Mouse (Mus musculus): ENCODE results near the gene Tmem164. TPM values are rescaled to one million over a fixed set of nuclear protein-coding genes. Genes with fewer than 3 reads are reported as not detected.

Gene Tmem164
- polyA plus RNA-seq, 1 experiment from 2014 or later, result 11.0 TPM

DNA sequence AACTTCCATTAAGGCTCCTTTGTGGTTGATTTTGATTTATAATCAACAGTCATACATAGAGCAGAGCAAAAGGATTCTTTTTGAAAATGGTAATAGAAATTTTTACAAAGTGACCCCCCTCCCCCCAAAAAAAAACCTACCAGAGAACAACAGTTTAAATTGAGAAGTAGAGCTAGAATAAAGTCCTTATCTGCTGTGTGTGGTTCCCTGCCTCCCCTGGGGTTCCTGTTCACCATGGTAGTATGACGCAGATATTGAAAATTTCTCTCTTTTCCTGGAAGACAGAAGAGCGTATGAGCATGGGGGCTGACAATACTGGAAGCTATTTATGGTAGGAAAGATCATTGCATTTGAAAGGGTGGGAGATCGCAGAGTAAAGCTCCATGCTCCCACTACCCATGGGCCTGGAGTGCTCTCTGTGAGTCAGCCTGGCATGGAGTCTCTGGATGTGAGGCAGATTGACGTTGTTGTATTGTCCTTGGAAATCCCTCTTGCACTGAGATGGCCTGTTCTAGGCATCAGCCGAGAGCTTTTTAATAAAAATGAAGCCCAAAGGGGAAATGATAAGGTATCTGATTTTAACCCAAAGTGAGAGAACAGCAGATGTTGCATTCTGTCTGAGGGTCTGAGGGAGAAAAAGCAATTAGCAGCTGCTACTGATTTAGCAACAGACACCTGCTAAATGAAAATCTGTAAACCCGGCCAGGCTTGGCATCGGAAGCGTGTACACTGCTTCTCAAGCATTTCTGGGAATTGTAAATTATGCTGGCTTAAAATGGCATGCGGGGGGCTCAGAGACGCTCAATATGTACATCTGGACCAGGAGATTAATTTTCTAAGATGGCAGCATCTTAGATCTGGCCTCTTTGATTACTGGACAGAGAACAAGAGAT, 105.2 kb downstream of the Tmem164 start:
- no peaks in the 10 kb centered on the region for H3K4me1 ChIP-seq (ENCODE audit: control insufficient read depth, insufficient read depth, low read length)
- no peaks in the 10 kb centered on the region for H3K9me3 ChIP-seq (replicated peaks; ENCODE audit: control insufficient read depth, low read length)
- DNase-seq (ENCODE audit: low spot score) (peak; percentile 70), ATAC-seq (peak; percentile 44; the same call in 1 of the 2 replicates)
- peak overlapping the region; percentile 23 for H3K27ac ChIP-seq (ENCODE audit: low read depth, low read length)
- 71% methylated on average over 10 of the region's 10 CpGs for WGBS
- no peak overlapping the region for H3K9ac ChIP-seq (ENCODE audit: low read length)
- no peaks in the 10 kb centered on the region for H3K36me3 ChIP-seq (ENCODE audit: control insufficient read depth, insufficient read depth, low read length)
- no peaks in the 10 kb centered on the region for H3K27me3 ChIP-seq (replicated peaks; ENCODE audit: control insufficient read depth, insufficient read depth, low read length)
- H3K4me2 ChIP-seq (ENCODE audit: low read length), result no peak overlapping the region
- H3K4me3 ChIP-seq (ENCODE audit: low read depth, low read length), result no peak overlapping the region

DNA sequence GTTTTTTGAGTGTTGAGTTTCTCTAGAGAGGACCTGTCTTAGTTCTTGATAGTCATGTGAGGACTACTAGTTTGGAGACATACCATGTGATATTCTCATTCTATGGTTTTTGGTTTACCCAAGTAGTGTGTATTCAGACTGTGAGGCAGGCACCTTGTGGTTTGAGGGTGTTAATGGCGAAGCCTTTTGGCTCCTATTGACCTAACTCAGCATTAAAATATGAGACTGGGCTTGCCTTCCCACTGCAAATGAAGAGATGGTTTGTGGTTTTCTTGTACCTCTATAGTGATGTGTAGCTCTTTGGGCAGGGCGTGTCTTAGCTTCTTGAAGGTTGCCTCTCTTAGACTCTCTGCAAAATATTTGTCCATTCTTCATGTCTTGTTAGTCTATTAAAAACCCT, 111.0 kb downstream of the Tmem164 start:
- no peak overlapping the region for H3K4me2 ChIP-seq (ENCODE audit: low read length)
- no peak for ATAC-seq
- no peaks in the 10 kb centered on the region for H3K36me3 ChIP-seq (ENCODE audit: control insufficient read depth, insufficient read depth, low read length)

GRCm38 (mm10) chrX:142794069-142794610, 112.9 kb downstream of the Tmem164 start:
- 72% methylated on average over 4 of the region's 4 CpGs for WGBS
- Histone ChIP-seq H3K27me3 (replicated peaks; ENCODE audit: control insufficient read depth, insufficient read depth, low read length) (no peaks in the 10 kb centered on the region), H3K4me2 (ENCODE audit: low read length) (no peak overlapping the region), H3K9me3 (replicated peaks; ENCODE audit: control insufficient read depth, low read length) (no peaks in the 10 kb centered on the region), H3K4me1 (ENCODE audit: control insufficient read depth, insufficient read depth, low read length) (no peaks in the 10 kb centered on the region), H3K27ac (ENCODE audit: low read depth, low read length) (no peak overlapping the region), H3K36me3 (ENCODE audit: control insufficient read depth, insufficient read depth, low read length) (no peaks in the 10 kb centered on the region), H3K9ac (ENCODE audit: low read length) (no peak overlapping the region), H3K4me3 (ENCODE audit: low read depth, low read length) (no peak overlapping the region)
- ATAC-seq, result no peak
- DNase-seq (ENCODE audit: low spot score), result no peak

More for the DNA sequence above, 111.0 kb downstream of the Tmem164 start:
- H3K9me3 ChIP-seq (replicated peaks; ENCODE audit: control insufficient read depth, low read length), result no peaks in the 10 kb centered on the region
- no peak overlapping the region for H3K4me3 ChIP-seq (ENCODE audit: low read depth, low read length)
- no peaks in the 10 kb centered on the region for H3K4me1 ChIP-seq (ENCODE audit: control insufficient read depth, insufficient read depth, low read length)
- H3K9ac ChIP-seq (ENCODE audit: low read length), result no peak overlapping the region
- H3K27ac ChIP-seq (ENCODE audit: low read depth, low read length), result no peak overlapping the region
- WGBS, result 87% methylated on average over 2 of the region's 2 CpGs
- DNase-seq (ENCODE audit: low spot score), result no peak
- no peaks in the 10 kb centered on the region for H3K27me3 ChIP-seq (replicated peaks; ENCODE audit: control insufficient read depth, insufficient read depth, low read length)

GRCm38 (mm10) chrX:142804596-142804995, 123.4 kb downstream of the Tmem164 start:
- no peaks in the 10 kb centered on the region for H3K9me3 ChIP-seq (replicated peaks; ENCODE audit: control insufficient read depth, low read length)
- H3K27ac ChIP-seq (ENCODE audit: low read depth, low read length), result no peak overlapping the region
- ATAC-seq, result peak; percentile 35
- WGBS, result 70% methylated on average over 3 of the region's 3 CpGs
- no peak overlapping the region for H3K9ac ChIP-seq (ENCODE audit: low read length)
- no peak overlapping the region for H3K4me3 ChIP-seq (ENCODE audit: low read depth, low read length)
- H3K4me2 ChIP-seq (ENCODE audit: low read length), result no peak overlapping the region
- DNase-seq (ENCODE audit: low spot score), result peak; percentile 67
- H3K36me3 ChIP-seq (ENCODE audit: control insufficient read depth, insufficient read depth, low read length), result no peaks in the 10 kb centered on the region
- H3K27me3 ChIP-seq (replicated peaks; ENCODE audit: control insufficient read depth, insufficient read depth, low read length), result no peaks in the 10 kb centered on the region
- no peaks in the 10 kb centered on the region for H3K4me1 ChIP-seq (ENCODE audit: control insufficient read depth, insufficient read depth, low read length)

DNA sequence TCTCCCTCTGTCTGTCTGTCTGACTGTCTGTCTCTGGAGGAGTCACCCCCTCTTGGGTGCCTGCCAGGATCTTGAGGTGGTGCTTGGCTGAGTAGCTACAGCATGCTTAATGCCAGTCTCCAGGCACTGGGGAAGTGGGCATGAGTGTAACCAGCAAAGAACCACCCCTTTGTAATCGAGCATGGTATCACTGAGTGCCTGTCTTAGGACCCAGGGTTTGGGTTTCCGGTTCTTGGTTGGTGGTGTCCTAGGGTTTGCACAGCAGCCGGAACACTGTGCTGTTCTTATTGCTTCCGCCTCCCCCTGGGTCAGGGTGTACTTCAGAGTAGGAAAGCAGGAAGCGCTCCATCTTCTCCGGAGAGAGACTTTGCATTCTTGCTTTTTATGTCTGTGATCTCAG, 124.9 kb downstream of the Tmem164 start:
- WGBS, result 88% methylated on average over 6 of the region's 6 CpGs
- H3K27ac ChIP-seq (ENCODE audit: low read depth, low read length), result no peak overlapping the region
- H3K4me1 ChIP-seq (ENCODE audit: control insufficient read depth, insufficient read depth, low read length), result no peaks in the 10 kb centered on the region
- H3K4me3 ChIP-seq (ENCODE audit: low read depth, low read length), result no peak overlapping the region
- DNase-seq (ENCODE audit: low spot score) (no peak), ATAC-seq (no peak)
- no peaks in the 10 kb centered on the region for H3K27me3 ChIP-seq (replicated peaks; ENCODE audit: control insufficient read depth, insufficient read depth, low read length)
- no peak overlapping the region for H3K9ac ChIP-seq (ENCODE audit: low read length)
- no peaks in the 10 kb centered on the region for H3K9me3 ChIP-seq (replicated peaks; ENCODE audit: control insufficient read depth, low read length)
- no peaks in the 10 kb centered on the region for H3K36me3 ChIP-seq (ENCODE audit: control insufficient read depth, insufficient read depth, low read length)
- H3K4me2 ChIP-seq (ENCODE audit: low read length), result no peak overlapping the region

- Histone ChIP-seq H3K9me3 (replicated peaks; ENCODE audit: control insufficient read depth, low read length) (no peaks in the 10 kb centered on the region), H3K27me3 (replicated peaks; ENCODE audit: control insufficient read depth, insufficient read depth, low read length) (no peaks in the 10 kb centered on the region), H3K27ac (ENCODE audit: low read depth, low read length) (no peak overlapping the region), H3K9ac (ENCODE audit: low read length) (no peak overlapping the region), H3K36me3 (ENCODE audit: control insufficient read depth, insufficient read depth, low read length) (no peaks in the 10 kb centered on the region), H3K4me3 (ENCODE audit: low read depth, low read length) (no peak overlapping the region), H3K4me1 (ENCODE audit: control insufficient read depth, insufficient read depth, low read length) (no peaks in the 10 kb centered on the region), H3K4me2 (ENCODE audit: low read length) (no peak overlapping the region)
- 50% methylated on average over 10 of the region's 10 CpGs for WGBS
- ATAC-seq, result peak; percentile 54; the same call in 1 of the 2 replicates
- peak; percentile 40 for DNase-seq (ENCODE audit: low spot score)
Observed at GRCm38 (mm10) chrX:142806620-142807061, 125.4 kb downstream of the Tmem164 start.

DNA sequence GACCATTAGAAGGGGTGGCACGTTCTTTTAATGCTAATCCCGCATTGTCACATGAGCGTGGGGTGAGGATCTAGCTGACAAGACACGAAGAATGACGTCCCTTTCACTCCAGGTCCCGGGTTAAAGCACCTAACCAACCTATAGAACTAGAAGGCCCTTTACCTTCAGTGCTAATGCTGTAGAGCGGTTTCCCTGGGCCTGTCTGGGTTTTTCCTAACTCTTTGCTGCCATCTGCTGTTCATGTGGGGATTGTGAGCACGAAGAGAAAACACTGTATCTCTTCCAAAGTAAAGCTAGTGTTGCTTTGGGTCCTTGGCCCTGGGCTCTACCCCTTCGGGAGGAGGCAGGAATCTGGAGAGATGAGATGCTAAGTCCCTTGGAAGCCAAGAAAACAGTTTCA, 127.2 kb downstream of the Tmem164 start:
- WGBS, result 44% methylated on average over 9 of the region's 9 CpGs
- no peak overlapping the region for H3K9ac ChIP-seq (ENCODE audit: low read length)
- no peak overlapping the region for H3K4me3 ChIP-seq (ENCODE audit: low read depth, low read length)
- ATAC-seq (peak; percentile 46; the same call in 1 of the 2 replicates), DNase-seq (ENCODE audit: low spot score) (peak; percentile 76)
- H3K4me1 ChIP-seq (ENCODE audit: control insufficient read depth, insufficient read depth, low read length), result no peaks in the 10 kb centered on the region
- no peaks in the 10 kb centered on the region for H3K27me3 ChIP-seq (replicated peaks; ENCODE audit: control insufficient read depth, insufficient read depth, low read length)
- no peak overlapping the region for H3K4me2 ChIP-seq (ENCODE audit: low read length)
- H3K27ac ChIP-seq (ENCODE audit: low read depth, low read length), result no peak overlapping the region
- H3K36me3 ChIP-seq (ENCODE audit: control insufficient read depth, insufficient read depth, low read length), result no peaks in the 10 kb centered on the region
- no peaks in the 10 kb centered on the region for H3K9me3 ChIP-seq (replicated peaks; ENCODE audit: control insufficient read depth, low read length)

- Histone ChIP-seq H3K4me2 (ENCODE audit: low read length) (no peak overlapping the region), H3K27ac (ENCODE audit: low read depth, low read length) (no peak overlapping the region), H3K36me3 (ENCODE audit: control insufficient read depth, insufficient read depth, low read length) (no peaks in the 10 kb centered on the region), H3K4me1 (ENCODE audit: control insufficient read depth, insufficient read depth, low read length) (no peaks in the 10 kb centered on the region), H3K4me3 (ENCODE audit: low read depth, low read length) (no peak overlapping the region), H3K9ac (ENCODE audit: low read length) (no peak overlapping the region), H3K27me3 (replicated peaks; ENCODE audit: control insufficient read depth, insufficient read depth, low read length) (no peaks in the 10 kb centered on the region), H3K9me3 (replicated peaks; ENCODE audit: control insufficient read depth, low read length) (no peaks in the 10 kb centered on the region)
- WGBS, result 20% methylated on average over 6 of the region's 6 CpGs
- DNase-seq (ENCODE audit: low spot score) (peak; percentile 50), ATAC-seq (peak; percentile 27; the same call in 1 of the 2 replicates)
Observed at GRCm38 (mm10) chrX:142813146-142813545, 131.9 kb downstream of the Tmem164 start.

Data from forebrain, embryonic 14.5 days (tissue).